9 mouse cellular contexts compared by ENCODE assay signal in the genomic region with DNA sequence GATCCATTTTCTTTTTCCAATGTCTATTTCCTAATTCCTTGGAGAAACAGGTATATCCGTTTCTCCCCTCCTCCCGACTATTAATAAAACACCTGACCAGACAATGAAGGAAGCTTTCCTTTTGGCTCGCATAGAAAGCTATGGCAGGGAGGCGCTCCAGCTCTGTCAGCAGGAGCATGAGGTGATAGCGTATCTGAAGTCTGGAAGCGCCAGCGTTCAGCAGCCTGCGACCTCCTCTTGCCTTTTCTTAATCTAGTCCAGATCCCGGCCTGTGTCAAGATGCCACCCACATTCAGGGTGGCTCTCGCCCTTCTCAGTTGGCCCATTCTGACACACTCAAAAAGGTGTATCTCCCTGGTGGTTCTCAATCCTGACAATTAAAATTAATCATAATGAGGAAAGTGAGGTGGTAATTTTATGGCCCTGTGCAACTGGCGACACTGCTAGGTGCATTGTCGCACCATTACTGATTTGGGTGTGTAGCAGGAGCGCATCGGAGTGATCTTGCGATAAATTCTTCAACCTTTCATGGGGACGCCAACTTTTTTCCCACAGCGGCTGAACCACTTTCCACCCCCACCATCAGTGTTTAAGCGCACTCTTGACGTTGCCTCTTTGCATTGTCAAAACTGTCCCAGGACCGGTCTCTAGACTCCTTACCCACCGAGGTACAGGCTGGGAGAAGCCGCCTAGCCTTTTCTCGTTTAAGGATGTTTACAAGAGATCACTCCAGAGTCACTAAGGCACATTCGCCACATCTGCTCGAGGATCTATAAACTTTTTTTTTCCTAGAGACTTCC. TPM values are rescaled to one million over a fixed set of nuclear protein-coding genes. Genes with fewer than 3 reads are reported as not detected.
DNase-seq lines count a peak whose midpoint lies in the region; ATAC-seq and TF ChIP-seq lines count a peak whose summit lies in the region.
"Had no signal": no experiment of that assay in that cellular context is flagged by ENCODE, and none has a peak within 500 bp of the region (broad histone marks: within the 10 kb centered on the region; RNA-seq: fewer than 3 reads in every experiment).

No protein-coding gene starts in this region.

- peak; percentile 52 for DNase-seq in cerebellum, adult 11-12 months
- peak; percentile 40 to 42 for DNase-seq in cerebellum, postnatal 36 days
- DNase-seq in limb, embryonic 14.5 days (ENCODE audit: low spot score), result peak; percentile 34
- no peak for DNase-seq in left cerebral cortex, postnatal 14 days (ENCODE audit: low spot score in 2 of 2)

- peak overlapping the region; percentile 75 for H3K27ac ChIP-seq in heart, embryonic 12.5 days (ENCODE audit: poor library complexity, severe bottlenecking)
- peak overlapping the region; percentile 87 for H3K27ac ChIP-seq in limb, embryonic 14.5 days (replicated peaks; ENCODE audit: low read depth, low read length)

- peaks cover 24% of the 10 kb centered on the region for H3K4me1 ChIP-seq in heart, embryonic 12.5 days (replicated peaks)
- H3K4me1 ChIP-seq in limb, embryonic 14.5 days (ENCODE audit: control insufficient read depth, insufficient read depth, low read length), result peaks cover 20% of the 10 kb centered on the region

- H3K27me3 ChIP-seq in C2C12 (ENCODE audit: control insufficient read depth, insufficient read depth, insufficient read length) (no peaks in the 10 kb centered on the region), myocyte (ENCODE audit: control insufficient read depth, insufficient read depth, insufficient read length) (no peaks in the 10 kb centered on the region)
- H3K27me3 ChIP-seq in heart, embryonic 12.5 days (replicated peaks), result peaks cover 4% of the 10 kb centered on the region; the same call in 1 of the 2 replicates
- H3K27me3 ChIP-seq in limb, embryonic 14.5 days (ENCODE audit: control insufficient read depth, insufficient read depth, low read length), result no peaks in the 10 kb centered on the region

- peak overlapping the region; percentile 82 for H3K4me2 ChIP-seq in heart, embryonic 12.5 days
- H3K4me2 ChIP-seq in limb, embryonic 14.5 days (replicated peaks; ENCODE audit: low read depth, low read length, severe bottlenecking), result peak overlapping the region; percentile 75
- peak overlapping the region; percentile 100 for H3K4me2 ChIP-seq in myocyte (ENCODE audit: low read depth)

- WGBS in heart, embryonic 12.5 days, result 1% methylated on average over 25 of the region's 25 CpGs
- 2% methylated on average over 25 of the region's 25 CpGs for WGBS in limb, embryonic 14.5 days

- H3K4me3 ChIP-seq in C2C12 (ENCODE audit: insufficient read depth, poor library complexity, severe bottlenecking), result peak overlapping the region; percentile 23
- peak overlapping the region; percentile 50 for H3K4me3 ChIP-seq in heart, embryonic 12.5 days
- peak overlapping the region; percentile 43 for H3K4me3 ChIP-seq in limb, embryonic 14.5 days (replicated peaks; ENCODE audit: low read length)
- peak overlapping the region; percentile 40 for H3K4me3 ChIP-seq in myocyte

- H3K36me3 ChIP-seq in C2C12 (ENCODE audit: control insufficient read depth, insufficient read depth), result no peaks in the 10 kb centered on the region
- H3K36me3 ChIP-seq in heart, embryonic 12.5 days, result no peaks in the 10 kb centered on the region
- H3K36me3 ChIP-seq in limb, embryonic 14.5 days (ENCODE audit: control insufficient read depth, insufficient read depth, low read length), result no peaks in the 10 kb centered on the region
- H3K36me3 ChIP-seq in myocyte (ENCODE audit: control insufficient read depth, insufficient read depth), result no peaks in the 10 kb centered on the region

- TF ChIP-seq CTCF in C2C12 (IDR thresholded peaks at IDR 0.05; ENCODE audit: control insufficient read depth, insufficient read depth, insufficient read length), result no peak

- H3K9me3 ChIP-seq in heart, embryonic 12.5 days (replicated peaks), result no peaks in the 10 kb centered on the region
- no peaks in the 10 kb centered on the region for H3K9me3 ChIP-seq in limb, embryonic 14.5 days (ENCODE audit: control insufficient read depth, low read length)

- H3K79me3 ChIP-seq in C2C12 (ENCODE audit: low read depth), result peaks cover 3% of the 10 kb centered on the region

- TF ChIP-seq POLR2A in limb, embryonic 14.5 days (IDR thresholded peaks at IDR 0.05; ENCODE audit: borderline replicate concordance, extremely low read depth, insufficient read depth, insufficient read length), result no peak
- TF ChIP-seq POLR2A in myocyte (IDR thresholded peaks at IDR 0.05; ENCODE audit: insufficient read length, low read depth), result peak; percentile 28

- intact Hi-C loops in left cerebral cortex, postnatal 14 days (cut with DNase I), result loop anchor here (1.0 to 5.0 kb wide), 2 partner anchors 48 to 170 kb away; no protein-coding TSS in a partner anchor

- no peaks in the 10 kb centered on the region for H3K79me2 ChIP-seq in C2C12 (ENCODE audit: control insufficient read depth, insufficient read depth)
- H3K79me2 ChIP-seq in myocyte (ENCODE audit: control insufficient read depth, insufficient read depth), result peaks cover 17% of the 10 kb centered on the region

- H3K9ac ChIP-seq in heart, embryonic 12.5 days, result peak overlapping the region; percentile 61
- peak overlapping the region; percentile 54 for H3K9ac ChIP-seq in limb, embryonic 14.5 days (ENCODE audit: low read depth, low read length, severe bottlenecking)

- ATAC-seq in cerebellum, adult (ENCODE audit: insufficient number of reproducible peaks, low FRiP score, low TSS enrichment), result no peak
- peak; percentile 33 for ATAC-seq in heart, embryonic 12.5 days (ENCODE audit: insufficient number of reproducible peaks, low FRiP score)
- no peak; the same call in 1 of the 2 replicates for ATAC-seq in limb, embryonic 14.5 days (ENCODE audit: low FRiP score, low read depth)

- H3ac ChIP-seq in C2C12 (ENCODE audit: control insufficient read depth, insufficient read length, low read depth), result peak overlapping the region; percentile 63
- H3ac ChIP-seq in myocyte (ENCODE audit: control insufficient read depth, insufficient read length), result peak overlapping the region; percentile 1

TF ChIP-seq in C2C12, 6 proteins besides CTCF, POLR2A, EP300 and RAD21:
- no peak for TF ChIP-seq MYOG (IDR thresholded peaks at IDR 0.05; ENCODE audit: control insufficient read depth, extremely low read depth, insufficient read length)
- TF ChIP-seq FOSL1 (IDR thresholded peaks at IDR 0.05; ENCODE audit: insufficient read depth, low read length, poor library complexity, severe bottlenecking), result no peak
- TF ChIP-seq MYOD1 (IDR thresholded peaks at IDR 0.05; ENCODE audit: control insufficient read depth, insufficient read length, low read depth), result no peak
- TF ChIP-seq CEBPB (IDR thresholded peaks at IDR 0.05; ENCODE audit: low read depth), result no peak
- no peak for TF ChIP-seq MAX (IDR thresholded peaks at IDR 0.05)
- no peak for TF ChIP-seq USF1 (IDR thresholded peaks at IDR 0.05; ENCODE audit: low read depth)

TF ChIP-seq in myocyte, 11 proteins besides CTCF, POLR2A, EP300 and RAD21:
- TF ChIP-seq MAX (IDR thresholded peaks at IDR 0.05; ENCODE audit: low read depth), result no peak
- peak; percentile 42 for TF ChIP-seq POLR2AphosphoS2 (IDR thresholded peaks at IDR 0.05; ENCODE audit: insufficient read length, low read depth)
- no peak for TF ChIP-seq USF1 (IDR thresholded peaks at IDR 0.05; ENCODE audit: low read depth)

RNA-seq across cellular contexts. Expression of a gene that starts 44.4 kb away (rescaled TPM):
- polyA plus RNA-seq in C2C12 (2012; fragmentation: generic; extraction: Trizol) (0.06 TPM), myocyte (2012; fragmentation: generic; extraction: Trizol) (0.05 TPM)
- polyA plus RNA-seq in heart, embryonic 12.5 days (2016; fragmentation: Nextera tagmentation; extraction: Ambion mirVana), result not detected in 2 replicates
- polyA plus RNA-seq in limb, embryonic 14.5 days (2012; rRNA removed), result not detected in 2 replicates
- polyA plus RNA-seq in limb, embryonic 14.5 days (2014; fragmentation: Nextera tagmentation; extraction: Ambion mirVana), result 0.21 TPM in 1 of 2 replicates, not detected in the other
- total RNA-seq in left cerebral cortex, postnatal 14 days (2021), result 1 to 10 TPM; 1.5 to 1.6 TPM
- total RNA-seq: gastrocnemius, adult 8-10 months had no signal

RNA-seq across cellular contexts. Expression of a gene that starts 46.0 kb away (rescaled TPM):
- polyA plus RNA-seq in C2C12 (2012; fragmentation: generic; extraction: Trizol) (144 TPM), myocyte (2012; fragmentation: generic; extraction: Trizol) (868 TPM)
- polyA plus RNA-seq in heart, embryonic 12.5 days (2016; fragmentation: Nextera tagmentation; extraction: Ambion mirVana), result 216 and 231 TPM in 2 replicates
- polyA plus RNA-seq in limb, embryonic 14.5 days (2012; rRNA removed), result 274 and 383 TPM in 2 replicates
- polyA plus RNA-seq in limb, embryonic 14.5 days (2014; fragmentation: Nextera tagmentation; extraction: Ambion mirVana), result 216 and 218 TPM in 2 replicates
- 100 to 1,000 TPM; 555 to 608 TPM for total RNA-seq in left cerebral cortex, postnatal 14 days (2021)

RNA-seq across cellular contexts. Expression of a gene that starts 55.2 kb away (rescaled TPM):
- polyA plus RNA-seq in C2C12 (2012; fragmentation: generic; extraction: Trizol), result not detected
- not detected in 2 replicates for polyA plus RNA-seq in heart, embryonic 12.5 days (2016; fragmentation: Nextera tagmentation; extraction: Ambion mirVana)
- polyA plus RNA-seq in limb, embryonic 14.5 days (2012; rRNA removed), result 0.01 and 0.03 TPM in 2 replicates
- polyA plus RNA-seq in limb, embryonic 14.5 days (2014; fragmentation: Nextera tagmentation; extraction: Ambion mirVana), result not detected in 2 replicates
- polyA plus RNA-seq in myocyte (2012; fragmentation: generic; extraction: Trizol), result not detected
- under 1 TPM in 1 of 2 experiments, not detected in 1; 0.11 TPM for total RNA-seq in left cerebral cortex, postnatal 14 days (2021)
- total RNA-seq: gastrocnemius, adult 8-10 months had no signal

Comparison
In these comparisons a context has a peak if more than half of its experiments do, and no peak if none do; other contexts are left out.
1. DNase-seq: peak in cerebellum, adult 11-12 months (single experiment), cerebellum, postnatal 36 days (2 of 2) and limb, embryonic 14.5 days (single experiment); none in left cerebral cortex, postnatal 14 days (0 of 2).
2. Peak in every context shown above with its lines, with median percentiles within 50 percentile points of each other: H3K4me3 ChIP-seq and H3K4me2 ChIP-seq.